Mouse (Mus musculus) liver, postnatal 0 days (tissue): ENCODE results near the gene Bco2.

Experiments
- CTCF ChIP-seq: sonication (generic); IDR thresholded peaks from 2 replicates; pipeline ENCODE4 v1.5.1; 2016; ENCODE audit warnings: antibody characterized with exemption, low read depth
- EP300 ChIP-seq: IDR thresholded peaks from 2 replicates; pipeline ENCODE4 v1.6.1; 2016; ENCODE audit warnings: antibody characterized with exemption, low read depth, mild to moderate bottlenecking

- no peak for TF ChIP-seq CTCF
- TF ChIP-seq EP300 = no peak
These were observed 6.0 kb downstream of the Bco2 start for GRCm38 (mm10) chr9:50548936-50549335.
